Mouse (Mus musculus): ENCODE results near the gene Cabp2.

Gene Cabp2

GRCm38 (mm10) chr19:4100718-4101261 is 19.4 kb downstream of the Cabp2 start:
- CTCF ChIA-PET = no interaction called here

- CTCF ChIA-PET = no interaction called here
Measured at GRCm38 (mm10) chr19:4101466-4101865, 20.1 kb downstream of the Cabp2 start.

DNA sequence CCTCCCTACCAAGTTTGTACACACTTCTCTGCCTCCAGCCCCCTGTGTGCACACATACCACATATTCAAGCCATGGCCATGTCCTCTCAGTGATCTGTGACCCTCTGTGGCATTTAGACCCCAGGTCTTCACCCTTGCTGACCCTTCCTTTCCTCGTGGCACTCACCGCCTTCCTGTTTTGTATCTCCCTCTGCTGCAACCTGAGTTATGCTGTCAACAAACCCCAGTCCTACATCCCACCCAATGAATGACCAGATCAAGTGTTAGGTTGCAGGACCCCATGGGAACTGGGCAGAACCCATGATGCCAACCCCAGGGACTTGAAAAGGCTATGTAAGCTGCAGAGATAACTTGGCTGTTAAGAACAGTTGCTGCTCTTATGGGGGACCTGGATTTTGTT is 20.7 kb downstream of the Cabp2 start:
- CTCF ChIA-PET = no interaction called here

DNA sequence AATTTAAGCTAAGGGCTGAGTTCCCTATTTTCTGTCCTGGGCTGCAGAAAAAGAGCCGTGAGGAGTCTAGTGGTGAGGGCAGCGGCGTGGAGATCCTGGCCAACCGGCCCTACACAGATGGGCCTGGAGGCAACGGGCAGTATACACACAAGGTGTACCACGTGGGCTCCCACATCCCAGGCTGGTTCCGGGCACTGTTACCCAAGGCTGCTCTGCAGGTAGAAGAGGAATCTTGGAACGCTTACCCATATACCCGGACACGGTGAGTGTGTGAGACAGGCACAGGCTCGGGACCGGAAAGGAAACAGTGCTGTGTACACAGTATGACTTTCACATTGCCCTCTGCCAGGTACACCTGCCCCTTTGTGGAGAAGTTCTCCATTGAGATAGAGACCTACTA is 21.2 kb downstream of the Cabp2 start:
- CTCF ChIA-PET = no interaction called here

- CTCF ChIA-PET = no interaction called here
Measured at GRCm38 (mm10) chr19:4103294-4103693, 21.9 kb downstream of the Cabp2 start.

GRCm38 (mm10) chr19:4103792-4104191 is 22.4 kb downstream of the Cabp2 start:
- CTCF ChIA-PET = interaction anchor here (0.7 kb wide), 2 partner anchors 59 to 122 kb away, joined by 3 read pairs; no protein-coding TSS in a partner anchor

DNA sequence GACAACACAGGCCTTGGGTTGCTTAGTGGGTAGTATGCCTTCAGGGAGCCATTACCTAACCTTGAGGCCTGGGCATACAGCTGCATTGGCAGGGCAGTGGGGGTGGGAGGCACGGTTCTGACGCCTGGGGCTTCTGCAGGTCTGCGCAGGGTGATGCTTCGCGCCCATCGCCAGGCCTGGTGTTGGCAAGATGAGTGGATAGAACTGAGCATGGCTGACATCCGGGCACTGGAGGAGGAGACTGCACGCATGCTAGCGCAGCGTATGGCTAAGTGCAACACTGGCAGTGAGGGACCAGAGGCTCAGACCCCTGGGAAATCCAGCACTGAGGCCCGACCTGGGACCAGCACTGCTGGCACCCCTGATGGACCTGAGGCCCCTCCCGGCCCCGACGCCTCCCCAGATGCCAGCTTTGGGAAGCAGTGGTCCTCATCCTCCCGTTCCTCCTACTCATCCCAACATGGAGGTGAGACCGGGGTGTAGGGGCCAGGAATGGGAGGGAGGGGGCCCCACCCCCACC is 23.4 kb downstream of the Cabp2 start:
- CTCF ChIA-PET = interaction anchor here (0.7 kb wide), 2 partner anchors 58 to 121 kb away, joined by 3 read pairs; no protein-coding TSS in a partner anchor

GRCm38 (mm10) chr19:4106654-4107053 is 25.3 kb downstream of the Cabp2 start:
- CTCF ChIA-PET = no interaction called here

GRCm38 (mm10) chr19:4108535-4108934 is 27.2 kb downstream of the Cabp2 start:
- CTCF ChIA-PET = no interaction called here

DNA sequence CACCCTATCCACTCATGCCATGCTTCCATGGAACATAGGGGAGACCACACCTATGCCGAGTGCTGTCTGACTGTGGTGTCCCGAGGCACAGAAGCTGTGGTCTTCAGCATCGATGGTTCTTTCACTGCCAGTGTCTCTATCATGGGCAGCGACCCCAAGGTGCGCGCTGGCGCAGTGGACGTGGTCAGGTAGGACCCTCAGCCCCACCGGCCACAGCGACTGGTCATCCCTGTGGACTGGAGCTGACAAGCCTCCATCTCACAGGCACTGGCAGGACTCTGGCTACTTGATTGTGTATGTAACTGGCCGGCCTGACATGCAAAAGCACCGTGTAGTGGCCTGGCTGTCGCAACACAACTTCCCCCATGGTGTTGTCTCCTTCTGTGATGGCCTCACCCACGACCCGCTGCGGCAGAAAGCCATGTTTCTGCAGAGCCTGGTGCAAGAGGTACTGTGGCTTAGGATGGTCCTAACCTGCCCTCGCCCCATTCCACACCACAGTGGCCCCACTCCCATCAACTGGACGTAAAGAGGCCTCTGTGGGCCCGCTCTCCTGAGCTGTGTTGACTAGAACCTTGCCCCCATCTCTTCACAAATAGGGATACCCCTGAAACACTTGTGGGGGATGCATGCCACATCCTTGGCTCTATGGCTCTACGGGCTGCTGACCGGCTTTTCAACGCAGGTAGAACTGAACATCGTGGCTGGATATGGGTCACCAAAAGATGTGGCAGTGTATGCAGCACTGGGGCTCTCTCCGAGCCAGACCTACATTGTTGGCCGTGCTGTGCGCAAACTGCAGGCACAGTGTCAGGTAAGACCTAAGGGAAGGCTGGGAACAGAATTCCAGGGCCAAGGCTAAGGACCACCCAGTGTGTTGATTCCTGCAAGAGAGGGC is 30.9 kb downstream of the Cabp2 start:
- CTCF ChIA-PET = interaction anchor here (0.6 kb wide), 1 partner anchor 137 kb away, joined by 3 read pairs; no protein-coding TSS in a partner anchor

GRCm38 (mm10) chr19:4113186-4113805 is 31.9 kb downstream of the Cabp2 start:
- CTCF ChIA-PET = no interaction called here

DNA sequence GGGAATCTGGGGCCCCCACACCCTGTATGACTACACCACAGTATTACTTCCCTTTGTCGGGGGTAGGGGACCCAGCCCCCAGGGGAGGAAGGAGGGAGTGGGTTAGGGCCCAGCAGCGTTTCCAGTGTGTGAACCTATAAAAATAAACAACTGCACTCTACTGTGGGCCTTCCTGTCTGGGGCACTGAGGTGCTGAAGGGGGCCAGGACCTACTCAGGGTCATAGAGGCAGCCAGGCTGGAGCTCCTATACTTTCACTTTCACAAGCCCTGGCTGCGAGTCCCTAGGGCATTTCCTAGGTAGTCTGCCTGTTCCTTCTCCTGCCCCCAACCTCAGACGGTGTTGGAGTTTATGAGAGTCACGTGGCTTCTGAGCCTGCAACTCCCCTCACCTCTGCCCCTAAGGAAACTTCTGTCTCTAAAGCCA is 32.4 kb downstream of the Cabp2 start:
- CTCF ChIA-PET = interaction anchor here (1.0 kb wide), 1 partner anchor 94 kb away, joined by 3 read pairs; no protein-coding TSS in a partner anchor

DNA sequence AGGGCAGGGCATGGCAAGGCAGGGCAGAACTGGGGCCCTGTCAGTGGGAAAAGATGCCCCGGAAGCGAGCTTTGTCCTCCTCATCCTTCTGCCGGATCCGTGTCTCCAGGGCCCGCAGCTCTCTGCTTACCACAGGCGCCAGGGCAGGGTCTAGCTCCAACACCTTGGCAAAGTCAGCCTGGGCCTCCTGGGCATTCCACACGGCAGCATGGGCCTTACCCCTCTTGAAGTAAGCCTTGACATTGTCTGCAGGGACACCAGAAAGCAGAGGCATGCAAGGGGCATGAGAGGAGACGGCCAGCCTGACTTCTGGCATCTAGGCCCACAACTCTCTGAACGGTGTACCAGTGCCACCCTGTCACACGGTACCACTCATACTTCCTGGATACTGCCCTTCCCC is 33.2 kb downstream of the Cabp2 start:
- CTCF ChIA-PET = interaction anchor here (1.0 kb wide), 1 partner anchor 93 kb away, joined by 3 read pairs; no protein-coding TSS in a partner anchor

- CTCF ChIA-PET = interaction anchor here (0.5 kb wide), 1 partner anchor 262 kb away, joined by 5 read pairs; no protein-coding TSS in a partner anchor
Measured at GRCm38 (mm10) chr19:4115144-4115543, 33.8 kb downstream of the Cabp2 start.

DNA sequence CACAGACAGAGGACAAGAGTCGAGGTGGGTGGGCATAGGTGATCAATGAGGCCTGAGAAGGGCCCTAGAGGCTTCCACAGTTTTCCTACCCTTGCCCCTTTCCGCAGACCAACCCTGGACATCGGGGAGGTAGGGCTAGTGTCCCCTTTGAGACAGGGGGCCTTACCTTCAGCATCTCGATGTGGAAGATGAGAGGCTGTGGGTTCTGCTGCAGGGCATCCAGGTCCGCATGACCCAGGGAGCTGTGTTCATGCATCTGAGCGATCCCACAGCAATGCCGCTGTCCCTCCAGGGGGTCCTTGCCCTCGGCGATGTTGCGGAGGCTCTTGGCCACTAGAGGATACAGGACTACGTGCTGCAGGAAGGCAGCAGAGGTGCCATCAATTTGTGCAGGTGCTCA is 34.4 kb downstream of the Cabp2 start:
- CTCF ChIA-PET = interaction anchor here (0.6 kb wide), 2 partner anchors 62 to 126 kb away, joined by 5 read pairs; no protein-coding TSS in a partner anchor

GRCm38 (mm10) chr19:4117006-4117405 is 35.6 kb downstream of the Cabp2 start:
- CTCF ChIA-PET = no interaction called here

- CTCF ChIA-PET = interaction anchor here (0.6 kb wide), 2 partner anchors 190 to 249 kb away, joined by 3 to 8 read pairs; no protein-coding TSS in a partner anchor
Measured at GRCm38 (mm10) chr19:4118350-4118749, 37.0 kb downstream of the Cabp2 start.

- CTCF ChIA-PET = no interaction called here
Measured at GRCm38 (mm10) chr19:4119716-4120487, 38.5 kb downstream of the Cabp2 start.

DNA sequence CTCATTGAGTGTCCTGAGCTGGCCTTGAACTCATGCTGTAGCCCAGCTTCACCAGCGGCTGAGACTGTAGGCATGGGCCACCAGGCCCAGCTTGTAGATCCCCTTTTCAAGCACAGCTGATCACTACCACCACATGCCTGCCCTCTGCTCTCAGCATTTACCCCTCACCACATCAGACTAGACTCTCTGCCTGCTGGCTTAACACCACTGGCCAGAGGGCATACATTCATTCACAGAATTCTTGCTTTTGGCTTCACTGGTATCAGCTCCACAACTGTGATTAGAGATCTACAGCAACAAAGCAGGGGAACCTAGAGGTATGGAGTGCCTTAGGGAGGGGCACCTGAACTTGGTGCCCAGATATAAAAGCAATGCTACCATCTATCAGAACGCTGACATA is 39.1 kb downstream of the Cabp2 start:
- CTCF ChIA-PET = no interaction called here

- CTCF ChIA-PET = interaction anchor here (0.5 to 0.6 kb wide), 2 partner anchors 118 to 1848 kb away, joined by 8 to 16 read pairs; no protein-coding TSS in a partner anchor
Measured at GRCm38 (mm10) chr19:4121097-4121805, 39.9 kb downstream of the Cabp2 start.

All from spleen, embryonic (tissue).